In genomic region chr10:23798142-23798541, GRCm38 (mm10) we compare ENCODE assay signal across 11 mouse cellular contexts. TPM values are rescaled to one million over a fixed set of nuclear protein-coding genes. Genes with fewer than 3 reads are reported as not detected.
DNase-seq lines count a peak whose midpoint lies in the region; ATAC-seq and TF ChIP-seq lines count a peak whose summit lies in the region.
"Had no signal": no experiment of that assay in that cellular context is flagged by ENCODE, and none has a peak within 500 bp of the region (broad histone marks: within the 10 kb centered on the region; RNA-seq: fewer than 3 reads in every experiment).

No protein-coding gene starts in this region.

- H3K9me3 ChIP-seq in kidney, embryonic 14.5 days (ENCODE audit: control insufficient read depth, low read length) = no peaks in the 10 kb centered on the region
- H3K9me3 ChIP-seq in embryonic facial prominence, embryonic 12.5 days = no peaks in the 10 kb centered on the region
- H3K9me3 ChIP-seq in intestine, embryonic 14.5 days (ENCODE audit: control insufficient read depth, low read length) = no peaks in the 10 kb centered on the region
- H3K9me3 ChIP-seq in midbrain, embryonic 14.5 days (ENCODE audit: control insufficient read depth, low read length) = no peaks in the 10 kb centered on the region
- H3K9me3 ChIP-seq: liver, embryonic 13.5 days had no signal

- ATAC-seq in kidney, embryonic 14.5 days (ENCODE audit: low FRiP score, low TSS enrichment) = no peak
- no peak for ATAC-seq in embryonic facial prominence, embryonic 12.5 days (ENCODE audit: insufficient number of reproducible peaks, insufficient read depth, low FRiP score, low TSS enrichment)
- no peak for ATAC-seq in intestine, embryonic 14.5 days (replicated peaks; ENCODE audit: low FRiP score, low TSS enrichment, low read depth)
- ATAC-seq in midbrain, embryonic 14.5 days (ENCODE audit: low FRiP score, low TSS enrichment) = no peak
- no peak for ATAC-seq in CD4-positive, CD25-positive, alpha-beta regulatory T cell, adult 4 months

- H3K4me2 ChIP-seq in kidney, embryonic 14.5 days (replicated peaks; ENCODE audit: low read depth, low read length) = no peak overlapping the region; the same call in 1 of the 2 replicates
- H3K4me2 ChIP-seq in embryonic facial prominence, embryonic 12.5 days (replicated peaks) = peak overlapping the region; percentile 59
- peak overlapping the region; percentile 13; the same call in 1 of the 2 replicates for H3K4me2 ChIP-seq in intestine, embryonic 14.5 days (ENCODE audit: low read length)
- peak overlapping the region; percentile 72 for H3K4me2 ChIP-seq in midbrain, embryonic 14.5 days (ENCODE audit: low read length)

- TF ChIP-seq CTCF in cerebellum, adult 2 months (IDR thresholded peaks at IDR 0.05; ENCODE audit: borderline replicate concordance, insufficient read depth, low read depth, low read length) = no peak

- peaks cover 3% of the 10 kb centered on the region; the same call in 1 of the 2 replicates for H3K36me3 ChIP-seq in kidney, embryonic 14.5 days (ENCODE audit: control insufficient read depth, insufficient read depth, low read length)
- peaks cover 23% of the 10 kb centered on the region for H3K36me3 ChIP-seq in embryonic facial prominence, embryonic 12.5 days
- H3K36me3 ChIP-seq in intestine, embryonic 14.5 days (ENCODE audit: control insufficient read depth, insufficient read depth, low read length) = peaks cover 5% of the 10 kb centered on the region; the same call in 1 of the 2 replicates
- peaks cover 27% of the 10 kb centered on the region for H3K36me3 ChIP-seq in midbrain, embryonic 14.5 days (ENCODE audit: control insufficient read depth, insufficient read depth, low read length)
- H3K36me3 ChIP-seq: liver, embryonic 13.5 days had no signal

- no peak overlapping the region for H3K4me3 ChIP-seq in kidney, embryonic 14.5 days (ENCODE audit: low read length)
- peak overlapping the region; percentile 55 for H3K4me3 ChIP-seq in embryonic facial prominence, embryonic 12.5 days
- no peak overlapping the region for H3K4me3 ChIP-seq in intestine, embryonic 14.5 days (ENCODE audit: low read depth, low read length)
- peak overlapping the region; percentile 68; the same call in 1 of the 2 replicates for H3K4me3 ChIP-seq in midbrain, embryonic 14.5 days (replicated peaks; ENCODE audit: low read depth, low read length)
- no peak overlapping the region for H3K4me3 ChIP-seq in cerebellum, adult 2 months (replicated peaks; ENCODE audit: insufficient read depth, low read depth, low read length)

- H3K27ac ChIP-seq in kidney, embryonic 14.5 days (ENCODE audit: low read depth, low read length) = no peak overlapping the region
- 0 out of 2 replicates have a peak overlapping the region, but pooled peaks have one; percentile 12 for H3K27ac ChIP-seq in embryonic facial prominence, embryonic 12.5 days
- no peak overlapping the region for H3K27ac ChIP-seq in intestine, embryonic 14.5 days (ENCODE audit: low read depth)
- no peak overlapping the region for H3K27ac ChIP-seq in midbrain, embryonic 14.5 days (replicated peaks; ENCODE audit: low read depth, low read length)
- no peak overlapping the region for H3K27ac ChIP-seq in cerebellum, adult 2 months (ENCODE audit: insufficient read depth, low read length)
- H3K27ac ChIP-seq: liver, embryonic 13.5 days had no signal

- WGBS in kidney, embryonic 14.5 days = 85% methylated on average over 1 of the region's 1 CpGs
- 71% methylated on average over 1 of the region's 1 CpGs for WGBS in embryonic facial prominence, embryonic 12.5 days
- 80% methylated on average over 1 of the region's 1 CpGs for WGBS in intestine, embryonic 14.5 days
- WGBS in midbrain, embryonic 14.5 days = 93% methylated on average over 1 of the region's 1 CpGs
- 61% methylated on average over 1 of the region's 1 CpGs for WGBS in cerebellum, adult 2 months

- no peak for TF ChIP-seq POLR2A in cerebellum, adult 2 months (IDR thresholded peaks at IDR 0.05; ENCODE audit: borderline replicate concordance, insufficient read depth, low read length)

- H3K4me1 ChIP-seq in kidney, embryonic 14.5 days (ENCODE audit: control insufficient read depth, insufficient read depth, low read length) = no peaks in the 10 kb centered on the region
- H3K4me1 ChIP-seq in embryonic facial prominence, embryonic 12.5 days = peaks cover 5% of the 10 kb centered on the region
- H3K4me1 ChIP-seq in intestine, embryonic 14.5 days (replicated peaks; ENCODE audit: control insufficient read depth, insufficient read depth, low read length) = peaks cover 10% of the 10 kb centered on the region; the same call in 1 of the 2 replicates
- peaks cover 7% of the 10 kb centered on the region; the same call in 1 of the 2 replicates for H3K4me1 ChIP-seq in midbrain, embryonic 14.5 days (ENCODE audit: control insufficient read depth, insufficient read depth, low read length)
- H3K4me1 ChIP-seq in cerebellum, adult 2 months (ENCODE audit: control insufficient read depth, insufficient read depth, low read length) = no peaks in the 10 kb centered on the region; the same call in none of the 2 replicates

- no peak overlapping the region for H3K9ac ChIP-seq in kidney, embryonic 14.5 days (ENCODE audit: low read depth, low read length)
- H3K9ac ChIP-seq in embryonic facial prominence, embryonic 12.5 days = no peak overlapping the region
- H3K9ac ChIP-seq in intestine, embryonic 14.5 days (ENCODE audit: low read length) = no peak overlapping the region
- H3K9ac ChIP-seq in midbrain, embryonic 14.5 days (replicated peaks; ENCODE audit: low read length) = no peak overlapping the region

- peak; percentile 38 for DNase-seq in kidney, adult 11 months
- DNase-seq in intestine, embryonic 14.5 days (ENCODE audit: low spot score) = no peak
- DNase-seq in midbrain, embryonic 14.5 days = no peak
- DNase-seq in spleen, postnatal 14 days (ENCODE audit: low spot score in 2 of 2) = no peak
- DNase-seq in cerebellum, adult 2 months = no peak
- DNase-seq: cerebellum, postnatal 10 days; heart, postnatal 4 days; liver, embryonic 13.5 days had no signal

- H3K27me3 ChIP-seq in kidney, embryonic 14.5 days (ENCODE audit: control insufficient read depth, insufficient read depth, low read length) = no peaks in the 10 kb centered on the region
- H3K27me3 ChIP-seq in embryonic facial prominence, embryonic 12.5 days = no peaks in the 10 kb centered on the region
- no peaks in the 10 kb centered on the region for H3K27me3 ChIP-seq in intestine, embryonic 14.5 days (replicated peaks; ENCODE audit: control insufficient read depth, insufficient read depth, low read length)
- no peaks in the 10 kb centered on the region for H3K27me3 ChIP-seq in midbrain, embryonic 14.5 days (ENCODE audit: control insufficient read depth, insufficient read depth, low read length)
- H3K27me3 ChIP-seq in cerebellum, adult 2 months (ENCODE audit: control insufficient read depth, insufficient read depth, low read length) = no peaks in the 10 kb centered on the region
- H3K27me3 ChIP-seq: liver, embryonic 13.5 days had no signal

RNA-seq across cellular contexts. Expression of gene Slc18b1, which starts 1.4 kb away (rescaled TPM):
- 13.4 and 20.0 TPM in 2 replicates for polyA plus RNA-seq in kidney, embryonic 14.5 days (2014; fragmentation: Nextera tagmentation; extraction: Ambion mirVana)
- polyA plus RNA-seq in embryonic facial prominence, embryonic 12.5 days (2016; fragmentation: Nextera tagmentation; extraction: Ambion mirVana) = 22.4 and 24.2 TPM in 2 replicates
- polyA plus RNA-seq in intestine, embryonic 14.5 days (2014; fragmentation: Nextera tagmentation; extraction: Ambion mirVana) = 16.3 and 17.8 TPM in 2 replicates
- 16.4 and 21.2 TPM in 2 replicates for polyA plus RNA-seq in midbrain, embryonic 14.5 days (2014; fragmentation: Nextera tagmentation; extraction: Ambion mirVana)
- polyA plus RNA-seq in CD4-positive, CD25-positive, alpha-beta regulatory T cell, adult 4 months (2017; shearing (Covaris generic)) = not detected
- 17.6 and 18.1 TPM in 2 replicates for polyA plus RNA-seq in cerebellum, adult 2 months (2012; rRNA removed)

RNA-seq across cellular contexts. Expression of gene Rps12, which starts 11.1 kb away (rescaled TPM):
- polyA plus RNA-seq in kidney, embryonic 14.5 days (2014; fragmentation: Nextera tagmentation; extraction: Ambion mirVana) = 203 and 268 TPM in 2 replicates
- 154 and 172 TPM in 2 replicates for polyA plus RNA-seq in embryonic facial prominence, embryonic 12.5 days (2016; fragmentation: Nextera tagmentation; extraction: Ambion mirVana)
- 270 and 302 TPM in 2 replicates for polyA plus RNA-seq in intestine, embryonic 14.5 days (2014; fragmentation: Nextera tagmentation; extraction: Ambion mirVana)
- polyA plus RNA-seq in midbrain, embryonic 14.5 days (2014; fragmentation: Nextera tagmentation; extraction: Ambion mirVana) = 119 and 123 TPM in 2 replicates
- 100 to 1,000 TPM; 121 to 593 TPM for polyA plus RNA-seq in CD4-positive, CD25-positive, alpha-beta regulatory T cell, adult 4 months (2017; shearing (Covaris generic))
- polyA plus RNA-seq in cerebellum, adult 2 months (2012; rRNA removed) = 979 and 1,058 TPM in 2 replicates

RNA-seq across cellular contexts. Expression of gene Vnn3, which starts 53.1 kb away (rescaled TPM):
- not detected in 2 replicates for polyA plus RNA-seq in kidney, embryonic 14.5 days (2014; fragmentation: Nextera tagmentation; extraction: Ambion mirVana)
- polyA plus RNA-seq in embryonic facial prominence, embryonic 12.5 days (2016; fragmentation: Nextera tagmentation; extraction: Ambion mirVana) = not detected in 2 replicates
- polyA plus RNA-seq in intestine, embryonic 14.5 days (2014; fragmentation: Nextera tagmentation; extraction: Ambion mirVana) = 0.12 TPM in 1 of 2 replicates, not detected in the other
- not detected in 2 replicates for polyA plus RNA-seq in midbrain, embryonic 14.5 days (2014; fragmentation: Nextera tagmentation; extraction: Ambion mirVana)
- polyA plus RNA-seq in CD4-positive, CD25-positive, alpha-beta regulatory T cell, adult 4 months (2017; shearing (Covaris generic)) = under 1 TPM in 1 of 2 experiments, not detected in 1; 0.17 TPM
- polyA plus RNA-seq in cerebellum, adult 2 months (2012; rRNA removed) = 0.05 TPM in 1 of 2 replicates, not detected in the other

Comparison
In these comparisons a context has a peak if more than half of its experiments do, and no peak if none do; other contexts are left out.
1. H3K4me3 ChIP-seq: peak in embryonic facial prominence, embryonic 12.5 days (single experiment) and midbrain, embryonic 14.5 days (single experiment); none in kidney, embryonic 14.5 days (single experiment), intestine, embryonic 14.5 days (single experiment) and cerebellum, adult 2 months (single experiment).
2. RNA of gene Slc18b1, which starts 1.4 kb away (polyA plus RNA-seq): 22.4 to 24.2 TPM in embryonic facial prominence, embryonic 12.5 days, 16.4 to 21.2 TPM in midbrain, embryonic 14.5 days, 13.4 to 20.0 TPM in kidney, embryonic 14.5 days, 17.6 to 18.1 TPM in cerebellum, adult 2 months and 16.3 to 17.8 TPM in intestine, embryonic 14.5 days; not detected in CD4-positive, CD25-positive, alpha-beta regulatory T cell, adult 4 months; every median in the first group is over 10 times any median in the second.